ENCODE assay signal across 10 mouse cellular contexts in genomic region chr1:44550261-44550660, GRCm38 (mm10).
"Had no signal": no experiment of that assay in that cellular context is flagged by ENCODE, and none has a peak within 500 bp of the region (broad histone marks: within the 10 kb centered on the region; RNA-seq: fewer than 3 reads in every experiment).

No protein-coding gene starts in this region.

- H3K36me3 ChIP-seq: limb, embryonic 13.5 days; midbrain, embryonic 13.5 days; stomach, embryonic 15.5 days had no signal

- H3K9me3 ChIP-seq: limb, embryonic 13.5 days; midbrain, embryonic 13.5 days; stomach, embryonic 15.5 days had no signal

- H3K27me3 ChIP-seq: limb, embryonic 13.5 days; stomach, embryonic 15.5 days had no signal

- H3K4me3 ChIP-seq: layer of hippocampus, adult 2 months; midbrain, embryonic 13.5 days; stomach, embryonic 15.5 days had no signal

- H3K4me1 ChIP-seq: stomach, embryonic 15.5 days had no signal

- H3K27ac ChIP-seq: layer of hippocampus, adult 2 months; liver, embryonic 14.5 days; midbrain, embryonic 13.5 days; stomach, embryonic 15.5 days had no signal

- ATAC-seq: midbrain, embryonic 13.5 days had no signal

- DNase-seq: kidney, postnatal 10 days; lung, adult 18-20 months; lung, postnatal 36 days; right cerebral cortex, postnatal 14 days; thymus, postnatal 4 days had no signal

- H3K4me2 ChIP-seq: stomach, embryonic 15.5 days had no signal

- H3K9ac ChIP-seq: limb, embryonic 13.5 days; liver, embryonic 14.5 days; midbrain, embryonic 13.5 days; stomach, embryonic 15.5 days had no signal
